Mouse (Mus musculus): ENCODE results near the gene Sdf4.

Sdf4 gene

GRCm38 (mm10) chr4:156055173-156055572, 62.5 kb downstream of the Sdf4 start:
- DNase-seq (ENCODE audit: low spot score) = no peak

DNA sequence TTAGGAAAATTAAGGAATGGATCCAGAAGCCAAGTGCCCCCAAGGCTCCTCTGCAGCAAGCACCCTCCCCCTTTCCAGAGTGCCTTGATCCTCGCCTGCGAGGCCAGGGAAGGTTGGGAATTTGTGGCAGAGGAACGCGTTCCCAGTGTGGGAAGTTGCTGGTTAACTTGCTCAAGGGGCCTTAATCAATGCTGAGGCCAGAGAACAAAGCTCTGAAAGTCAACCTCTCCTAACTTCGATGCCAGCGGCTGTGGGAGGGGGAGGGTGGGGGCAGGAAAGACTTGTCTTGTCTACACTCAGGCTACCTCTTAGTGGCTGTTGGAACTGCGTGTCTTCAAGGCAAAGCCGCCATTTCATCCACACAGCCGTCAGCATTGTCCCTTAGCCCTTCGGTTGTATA, 65.0 kb downstream of the Sdf4 start:
- peak; percentile 44 for DNase-seq (ENCODE audit: low spot score)

GRCm38 (mm10) chr4:156058826-156059225, 66.2 kb downstream of the Sdf4 start:
- DNase-seq (ENCODE audit: low spot score) = no peak

DNA sequence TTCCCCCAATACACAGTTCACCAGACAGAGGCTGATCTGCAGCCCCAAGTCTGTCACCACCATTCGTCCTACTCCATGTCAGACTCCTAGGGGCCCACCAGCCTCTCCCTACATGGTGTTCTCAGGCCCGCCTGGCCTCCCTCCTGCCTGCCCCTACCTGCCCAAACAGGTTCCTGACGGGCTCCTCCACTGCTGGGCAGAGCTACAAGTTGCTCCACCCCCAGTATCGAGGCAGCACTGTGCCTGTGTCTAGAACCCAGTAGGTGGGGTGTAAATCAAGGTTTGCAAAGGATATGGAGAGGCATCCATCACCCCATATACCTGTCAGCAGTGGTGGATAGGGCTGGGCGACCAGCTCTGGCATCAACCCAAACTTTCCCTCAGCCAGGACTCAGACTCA, 66.6 kb downstream of the Sdf4 start, which contains the start of gene Ttll10:
TSS of gene Ttll10 (minus strand) at position 154 of the 400 bp plus-strand sequence.
- DNase-seq (ENCODE audit: low spot score) = peak; percentile 50

- DNase-seq (ENCODE audit: low spot score) = peak; percentile 91
These were observed 67.0 kb downstream of the Sdf4 start for GRCm38 (mm10) chr4:156059713-156060112.

Measured in yolk sac, embryonic 10.5 days (tissue).